Mouse (Mus musculus) midbrain, embryonic 14.5 days (tissue): ENCODE data around the gene Arhgap22. TPM values are rescaled to one million over a fixed set of nuclear protein-coding genes. Genes with fewer than 3 reads are reported as not detected.
A peak's percentile ranks its signal among the peaks of the same experiment; 100 is the strongest.

Experiments used
- ATAC-seq: fragments of 200-750 bp; cut with Nextera tagmentation; 2 replicates; pipeline ENCODE4 v1.8.0; 2017; ENCODE audit warnings: moderate number of reproducible peaks, moderate library complexity; ENCODE audit not compliant: low FRiP score, low TSS enrichment
- DNase-seq: peaks from one replicate; pipeline ENCODE4 v3.0.0-alpha.2; 2015
- H3K27ac ChIP-seq: fragments of 300-500 bp; sonication (generic); replicated peaks from 2 replicates; pipeline ENCODE4 v1.5.1; 2014; ENCODE audit warnings: mild to moderate bottlenecking, low read depth, low read length, moderate library complexity
- H3K27me3 ChIP-seq: fragments of 300-500 bp; sonication (generic); 2 replicates; pipeline ENCODE4 v1.6.1; 2014; ENCODE audit warnings: low read length, control low read depth, mixed read lengths; ENCODE audit not compliant: control insufficient read depth, insufficient read depth
- H3K36me3 ChIP-seq: fragments of 300-500 bp; sonication (generic); 2 replicates; pipeline ENCODE4 v1.6.1; 2014; ENCODE audit warnings: low read length, control low read depth; ENCODE audit not compliant: control insufficient read depth, insufficient read depth
- H3K4me1 ChIP-seq: fragments of 300-500 bp; sonication (generic); 2 replicates; pipeline ENCODE4 v1.6.1; 2014; ENCODE audit warnings: mild to moderate bottlenecking, antibody characterized with exemption, low read length, control low read depth; ENCODE audit not compliant: control insufficient read depth, insufficient read depth
- H3K4me2 ChIP-seq: fragments of 300-500 bp; sonication (generic); 2 replicates; pipeline ENCODE4 v1.6.1; 2014; ENCODE audit warnings: mild to moderate bottlenecking, low read length, moderate library complexity
- H3K4me3 ChIP-seq: fragments of 300-500 bp; sonication (generic); replicated peaks from 2 replicates; pipeline ENCODE4 v1.5.1; 2014; ENCODE audit warnings: low read depth, low read length
- H3K9ac ChIP-seq: fragments of 300-500 bp; sonication (generic); replicated peaks from 2 replicates; pipeline ENCODE4 v1.6.1; 2014; ENCODE audit warnings: mild to moderate bottlenecking, low read length, moderate library complexity
- H3K9me3 ChIP-seq: fragments of 300-500 bp; sonication (generic); 2 replicates; pipeline ENCODE4 v1.6.1; 2016; ENCODE audit warnings: low read length, control low read depth, mixed read lengths; ENCODE audit not compliant: control insufficient read depth
- WGBS: fragments of 180-500 bp; shearing (Covaris S2); extraction: QIAGEN DNeasy Blood & Tissue Kit; methylation state at CpG from one replicate; pipeline ENCODE4 v1.1.7; 2014; 5-methylcytosine and 5-hydroxymethylcytosine counted together
- polyA plus RNA-seq: library from polyadenylated mRNA; unstranded; fragments of >200 nt; fragmentation: Nextera tagmentation; extraction: Ambion mirVana; gene quantifications from 2 replicates; pipeline ENCODE4 v1.2.1, GENCODE M21; 2014

The Arhgap22 gene
- polyA plus RNA-seq, 1 experiment from 2014 or later, result 1.4 TPM

DNA sequence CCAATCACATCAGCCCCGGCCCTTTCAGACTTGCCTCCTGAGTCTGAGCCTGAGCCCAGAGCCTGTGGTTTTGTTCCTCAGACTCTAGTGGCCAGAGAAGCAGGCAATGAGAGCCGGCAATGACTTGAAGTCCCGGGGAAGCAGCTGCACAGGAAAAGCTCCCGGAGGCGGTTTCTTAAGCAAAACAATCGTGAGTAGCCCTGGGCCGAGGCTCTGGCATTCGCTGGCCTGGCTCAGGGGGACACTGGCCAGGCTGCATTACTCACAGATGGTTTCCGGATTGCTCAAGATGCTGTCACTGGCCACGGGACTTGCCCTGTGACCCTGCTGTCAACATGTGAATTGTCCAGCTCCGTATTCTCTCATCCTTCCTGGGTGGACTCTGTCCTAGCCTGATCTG is 33.8 kb downstream of the Arhgap22 start:
- no peak for ATAC-seq
- Histone ChIP-seq H3K27me3 (no peaks in the 10 kb centered on the region), H3K4me3 (no peak overlapping the region), H3K27ac (no peak overlapping the region), H3K9ac (no peak overlapping the region), H3K4me1 (peaks cover 14% of the 10 kb centered on the region; the same call in 1 of the 2 replicates), H3K9me3 (no peaks in the 10 kb centered on the region), H3K4me2 (no peak overlapping the region), H3K36me3 (no peaks in the 10 kb centered on the region)
- DNase-seq, result peak; percentile 22
- 33% methylated on average over 11 of the region's 11 CpGs for WGBS

DNA sequence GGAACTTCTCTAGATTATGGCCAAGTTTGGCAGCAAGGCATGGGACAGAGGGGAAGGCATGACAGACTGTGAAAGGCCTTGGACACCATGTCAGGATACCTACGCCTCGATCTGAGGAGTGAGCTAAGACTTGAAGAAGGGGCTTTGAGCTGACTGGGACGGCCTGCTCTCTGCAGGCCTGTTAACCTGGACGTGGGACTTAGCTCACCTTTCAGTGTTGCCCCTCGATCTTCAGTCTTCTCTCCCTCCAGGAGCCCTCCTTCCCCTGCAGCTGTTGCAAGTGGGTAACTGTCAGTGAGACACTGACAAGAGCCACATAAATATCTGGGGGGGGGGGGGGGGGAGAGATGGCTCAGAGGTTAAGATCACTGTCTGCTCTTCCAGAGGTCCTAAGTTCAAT is 34.9 kb downstream of the Arhgap22 start:
- Histone ChIP-seq H3K27me3 (no peaks in the 10 kb centered on the region), H3K36me3 (no peaks in the 10 kb centered on the region), H3K9ac (no peak overlapping the region), H3K27ac (no peak overlapping the region), H3K9me3 (no peaks in the 10 kb centered on the region), H3K4me2 (no peak overlapping the region), H3K4me1 (peaks cover 14% of the 10 kb centered on the region; the same call in 1 of the 2 replicates), H3K4me3 (no peak overlapping the region)
- 84% methylated on average over 5 of the region's 5 CpGs for WGBS
- no peak for ATAC-seq
- DNase-seq, result no peak

DNA sequence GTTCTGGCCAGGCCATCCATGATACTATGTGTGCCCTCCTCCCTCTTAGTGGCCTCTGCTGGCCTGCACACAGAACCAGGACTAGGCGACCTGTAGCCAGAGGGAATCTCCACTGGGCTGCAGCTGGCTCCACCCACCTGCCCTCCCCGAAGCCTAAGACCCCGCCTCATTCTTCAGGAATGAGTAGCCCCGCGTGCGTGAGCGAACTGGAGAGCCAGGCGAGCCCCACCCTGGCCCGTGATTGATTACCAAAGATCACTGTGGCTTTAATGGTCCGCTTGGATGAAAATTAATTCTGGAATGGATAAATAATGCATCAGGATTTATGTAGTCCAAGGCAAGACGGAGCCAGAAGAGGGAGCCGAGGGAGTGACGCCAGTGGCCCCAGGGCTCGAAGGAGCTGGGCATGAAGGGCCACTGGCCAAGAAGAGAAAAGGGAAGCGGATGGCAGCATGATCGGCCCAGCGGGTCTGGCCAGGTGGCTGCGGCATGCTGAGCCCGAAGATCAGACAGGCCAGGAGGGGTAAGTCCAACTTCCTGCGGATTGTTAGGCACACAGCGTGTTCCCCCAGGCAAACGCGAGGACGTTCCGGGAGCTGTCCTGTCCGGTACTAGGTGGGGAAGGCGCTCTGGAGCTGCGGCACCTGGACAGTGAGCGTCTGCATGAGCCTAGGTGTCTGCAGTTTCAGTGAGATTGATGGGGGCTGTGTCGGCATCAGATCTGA is 36.6 kb downstream of the Arhgap22 start:
- no peak; the same call in 1 of the 2 replicates for ATAC-seq
- H3K27ac ChIP-seq, result no peak overlapping the region

DNA sequence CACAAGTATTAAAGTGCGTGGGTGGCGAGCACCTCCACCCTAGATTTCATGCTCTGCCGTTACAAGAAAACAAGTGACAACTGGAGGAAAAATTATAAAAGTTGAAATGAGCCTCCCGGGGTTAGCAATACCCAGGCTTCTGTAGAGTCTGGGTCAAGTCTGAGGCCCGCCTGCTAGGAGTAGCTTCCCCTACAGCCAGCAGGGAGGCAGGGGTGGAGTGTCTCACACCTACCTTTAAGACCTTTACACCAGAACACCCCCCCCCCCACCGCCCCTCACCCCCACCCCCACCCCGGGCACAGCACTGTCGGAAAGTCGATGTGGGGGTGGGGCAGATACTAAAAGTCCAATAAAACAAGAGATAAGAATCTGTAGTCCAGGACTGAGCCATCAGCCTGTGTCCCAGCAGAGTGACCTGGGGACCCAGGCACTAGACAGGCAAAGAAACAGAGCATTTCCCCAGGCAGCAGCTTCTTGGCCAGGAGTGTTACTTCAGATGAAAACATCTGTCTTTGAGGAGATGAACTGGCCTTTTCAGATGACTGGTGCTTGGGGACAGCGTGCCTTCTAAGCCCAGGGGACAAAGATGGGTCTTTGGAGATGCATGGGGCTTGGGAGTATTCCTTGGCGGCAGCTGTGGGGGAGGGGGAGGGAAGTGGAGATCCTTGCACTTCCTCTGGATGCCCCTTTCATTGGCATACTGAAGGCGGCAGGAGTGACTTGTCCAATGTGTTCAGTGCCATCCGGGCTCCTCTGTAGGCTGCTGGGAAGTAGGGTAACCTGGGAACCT is 37.3 kb downstream of the Arhgap22 start:
- Histone ChIP-seq H3K4me2 (peak overlapping the region; percentile 64), H3K4me3 (peak overlapping the region; percentile 33), H3K27me3 (no peaks in the 10 kb centered on the region), H3K9me3 (no peaks in the 10 kb centered on the region), H3K9ac (peak overlapping the region; percentile 28; the same call in 1 of the 2 replicates), H3K36me3 (no peaks in the 10 kb centered on the region), H3K27ac (no peak overlapping the region), H3K4me1 (peaks cover 14% of the 10 kb centered on the region; the same call in 1 of the 2 replicates)
- DNase-seq, result no peak
- ATAC-seq, result no peak
- 9% methylated on average over 13 of the region's 13 CpGs for WGBS

More for the DNA sequence above, 36.6 kb downstream of the Arhgap22 start:
- Histone ChIP-seq H3K27me3 (no peaks in the 10 kb centered on the region), H3K4me3 (peak overlapping the region; percentile 33), H3K4me2 (peak overlapping the region; percentile 64), H3K4me1 (peaks cover 14% of the 10 kb centered on the region; the same call in 1 of the 2 replicates), H3K9me3 (no peaks in the 10 kb centered on the region), H3K36me3 (no peaks in the 10 kb centered on the region), H3K9ac (peak overlapping the region; percentile 28)
- peak; percentile 55 for DNase-seq
- WGBS, result under 1% methylated on average over 30 of the region's 30 CpGs

DNA sequence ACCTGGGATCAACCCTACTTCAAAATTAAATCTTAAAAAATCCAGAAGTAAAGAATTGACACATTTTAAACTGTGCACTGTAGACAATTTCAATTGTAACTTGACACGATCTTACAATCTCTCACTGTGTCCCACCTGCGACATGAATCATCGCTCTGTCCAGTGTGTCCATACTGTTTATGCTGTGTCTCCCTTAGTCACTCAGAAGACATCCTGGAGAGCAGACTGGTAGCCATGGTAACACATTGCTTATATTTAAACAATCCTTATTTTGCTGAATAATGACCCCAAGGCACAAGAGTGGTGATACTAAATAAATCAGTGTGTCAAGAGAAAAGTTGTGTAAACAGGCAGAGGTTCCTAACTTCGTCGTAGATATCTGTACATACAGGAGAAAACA is 44.4 kb downstream of the Arhgap22 start:
- no peak for ATAC-seq
- no peak overlapping the region for H3K4me3 ChIP-seq
- WGBS, result 89% methylated on average over 5 of the region's 5 CpGs

DNA sequence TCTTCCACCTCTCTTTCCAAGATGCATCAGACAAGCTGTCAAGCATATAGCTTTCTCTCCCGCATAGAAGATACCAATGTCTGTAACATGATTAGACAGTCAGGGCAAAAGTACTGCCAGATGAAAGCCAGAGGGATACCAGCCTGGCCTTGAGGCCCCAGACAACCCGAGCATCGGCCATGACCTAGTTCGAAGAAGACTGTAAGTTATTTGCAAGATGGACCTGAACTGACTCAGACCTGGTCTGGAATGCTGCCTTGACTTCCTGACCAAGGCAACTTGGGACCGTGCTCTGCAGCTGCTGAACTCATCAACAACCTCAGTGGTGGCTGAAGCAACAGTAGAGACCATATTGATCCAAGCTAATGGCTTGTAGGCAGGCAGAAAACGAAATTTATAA is 46.3 kb downstream of the Arhgap22 start:
- 89% methylated on average over 6 of the region's 6 CpGs for WGBS
- H3K27me3 ChIP-seq, result no peaks in the 10 kb centered on the region
- no peak for ATAC-seq
- no peak overlapping the region for H3K27ac ChIP-seq
- no peak overlapping the region for H3K4me2 ChIP-seq
- H3K4me3 ChIP-seq, result no peak overlapping the region
- no peak overlapping the region for H3K9ac ChIP-seq
- H3K36me3 ChIP-seq, result no peaks in the 10 kb centered on the region
- no peaks in the 10 kb centered on the region for H3K4me1 ChIP-seq
- no peak for DNase-seq
- H3K9me3 ChIP-seq, result no peaks in the 10 kb centered on the region

More for the DNA sequence above, 44.4 kb downstream of the Arhgap22 start:
- no peaks in the 10 kb centered on the region for H3K36me3 ChIP-seq
- no peak overlapping the region for H3K4me2 ChIP-seq
- no peaks in the 10 kb centered on the region for H3K27me3 ChIP-seq
- H3K9me3 ChIP-seq, result no peaks in the 10 kb centered on the region
- no peak for DNase-seq
- no peaks in the 10 kb centered on the region for H3K4me1 ChIP-seq
- no peak overlapping the region for H3K9ac ChIP-seq
- no peak overlapping the region for H3K27ac ChIP-seq

DNA sequence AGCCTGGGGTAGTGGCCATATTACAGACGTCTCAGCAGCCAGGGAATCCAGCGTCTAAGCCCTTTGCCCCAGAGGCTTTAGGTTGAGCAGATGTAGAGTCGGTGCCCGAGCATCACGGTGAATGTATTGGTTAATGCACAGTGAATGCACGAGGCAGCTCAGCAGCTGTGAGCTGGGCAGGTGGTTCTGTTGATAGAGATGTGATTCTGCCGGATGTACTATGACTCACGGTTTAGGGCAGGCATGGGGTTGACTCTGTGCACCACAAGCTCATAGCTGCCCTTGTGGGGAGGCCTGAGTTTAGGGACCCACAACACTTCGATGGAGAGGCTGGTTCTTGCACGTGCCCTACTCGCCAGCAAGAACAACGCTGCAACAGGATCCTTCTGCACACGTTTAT is 51.0 kb downstream of the Arhgap22 start:
- H3K9ac ChIP-seq, result no peak overlapping the region
- H3K36me3 ChIP-seq, result no peaks in the 10 kb centered on the region
- H3K27me3 ChIP-seq, result no peaks in the 10 kb centered on the region
- no peaks in the 10 kb centered on the region for H3K9me3 ChIP-seq
- ATAC-seq (no peak), DNase-seq (no peak)
- 93% methylated on average over 13 of the region's 13 CpGs for WGBS
- no peak overlapping the region for H3K4me3 ChIP-seq
- no peak overlapping the region for H3K27ac ChIP-seq
- no peak overlapping the region for H3K4me2 ChIP-seq
- no peaks in the 10 kb centered on the region for H3K4me1 ChIP-seq

DNA sequence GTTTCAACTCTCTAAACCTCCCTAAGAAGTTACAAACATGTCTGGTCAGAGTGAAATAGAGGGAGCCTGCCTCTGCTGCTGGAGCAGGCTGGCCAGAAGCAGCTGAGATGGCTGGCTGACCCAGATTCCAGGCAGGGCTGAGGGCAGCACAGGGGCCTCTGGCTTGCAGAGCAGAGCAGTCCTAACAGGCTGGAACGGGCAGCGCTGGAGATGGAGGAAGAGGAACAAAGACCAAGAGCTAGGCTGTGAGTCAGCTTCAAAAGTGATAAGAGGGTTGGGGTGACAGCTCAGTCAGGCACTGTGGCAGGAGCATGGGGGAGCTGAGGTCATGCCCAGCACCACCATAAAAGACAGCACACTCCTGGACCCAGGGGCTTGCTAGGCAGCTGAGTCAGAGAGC is 62.4 kb downstream of the Arhgap22 start:
- no peak overlapping the region for H3K9ac ChIP-seq
- no peaks in the 10 kb centered on the region for H3K36me3 ChIP-seq
- no peak overlapping the region for H3K4me2 ChIP-seq
- 80% methylated on average over 2 of the region's 2 CpGs for WGBS
- H3K4me3 ChIP-seq, result no peak overlapping the region
- H3K9me3 ChIP-seq, result no peaks in the 10 kb centered on the region
- no peaks in the 10 kb centered on the region for H3K4me1 ChIP-seq
- H3K27ac ChIP-seq, result no peak overlapping the region
- no peak for ATAC-seq
- no peaks in the 10 kb centered on the region for H3K27me3 ChIP-seq
- no peak for DNase-seq
